Mouse (Mus musculus) left cerebral cortex, adult 18-20 months (tissue): ENCODE results near the gene Cdk18. TPM values are rescaled to one million over a fixed set of nuclear protein-coding genes. Genes with fewer than 3 reads are reported as not detected.
A peak's percentile ranks its signal among the peaks of the same experiment; 100 is the strongest.

Experiments used
- DNase-seq, 2 experiments: peaks; one replicate each; pipeline ENCODE4 v3.0.0; 2021 to 2022; ENCODE audit warnings: low spot score in 2 of 2, mixed read lengths in 1 of 2
- total RNA-seq, 2 experiments: library from RNA; stranded (reverse); gene quantifications; 2 replicates each; pipeline ENCODE4 v1.2.3; 2021

Gene Cdk18
- total RNA-seq, 2 experiments from 2014 or later, result 30.5 to 36.1 TPM

DNA sequence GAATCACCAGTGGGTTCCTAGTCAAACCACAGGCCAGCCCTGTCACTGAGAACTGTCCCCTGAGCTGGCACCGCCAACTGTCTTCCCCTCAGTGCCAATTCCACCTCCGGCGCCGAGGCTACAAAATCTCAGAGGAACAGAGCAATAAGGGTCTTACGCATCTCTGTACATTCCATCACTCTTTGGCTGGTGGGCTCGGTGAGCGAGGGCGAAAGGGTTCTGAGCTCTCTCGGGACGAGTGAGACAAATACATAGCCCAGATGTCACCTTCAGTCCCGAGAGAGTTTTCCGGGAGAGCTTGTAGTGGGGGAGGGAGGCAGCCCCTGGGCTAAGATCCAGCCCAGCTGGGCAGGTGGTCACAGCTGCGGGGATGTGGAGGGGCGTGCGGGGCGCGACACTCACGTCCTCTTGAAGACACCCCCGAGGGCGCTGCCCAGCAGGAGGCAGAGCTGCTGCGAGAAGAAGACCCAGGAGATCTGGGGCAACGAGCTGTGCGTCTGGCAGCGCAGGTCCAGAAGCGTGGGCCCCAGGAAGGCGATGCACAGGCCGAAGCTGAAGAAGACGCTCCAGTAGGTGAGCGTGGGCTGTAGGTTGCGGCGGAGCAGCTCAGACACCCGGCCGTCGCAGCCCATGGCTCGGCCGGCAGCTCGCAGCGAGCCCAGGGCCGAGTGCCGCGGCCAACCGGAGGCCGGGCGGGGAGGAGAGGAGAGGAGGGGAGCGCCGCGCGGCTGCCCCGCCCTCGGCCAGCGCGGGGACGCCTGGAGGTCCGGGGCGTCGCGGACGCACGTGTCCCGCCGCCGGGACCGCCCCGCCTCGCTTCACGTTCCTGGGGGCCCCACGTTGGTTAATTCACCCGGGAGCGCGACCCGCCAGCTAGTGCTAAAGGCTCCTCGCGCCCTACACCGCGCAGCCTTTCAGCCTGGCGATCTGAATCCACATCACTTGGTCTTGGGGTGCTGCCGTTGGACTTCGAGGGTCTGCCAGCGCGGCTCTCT lies 71.9 kb downstream of the Cdk18 start, which contains the start of gene Mfsd4a:
TSS of gene Mfsd4a (minus strand) at position 802 of the 995 bp plus-strand sequence.
- DNase-seq, result peak; percentile 44 to 66

DNA sequence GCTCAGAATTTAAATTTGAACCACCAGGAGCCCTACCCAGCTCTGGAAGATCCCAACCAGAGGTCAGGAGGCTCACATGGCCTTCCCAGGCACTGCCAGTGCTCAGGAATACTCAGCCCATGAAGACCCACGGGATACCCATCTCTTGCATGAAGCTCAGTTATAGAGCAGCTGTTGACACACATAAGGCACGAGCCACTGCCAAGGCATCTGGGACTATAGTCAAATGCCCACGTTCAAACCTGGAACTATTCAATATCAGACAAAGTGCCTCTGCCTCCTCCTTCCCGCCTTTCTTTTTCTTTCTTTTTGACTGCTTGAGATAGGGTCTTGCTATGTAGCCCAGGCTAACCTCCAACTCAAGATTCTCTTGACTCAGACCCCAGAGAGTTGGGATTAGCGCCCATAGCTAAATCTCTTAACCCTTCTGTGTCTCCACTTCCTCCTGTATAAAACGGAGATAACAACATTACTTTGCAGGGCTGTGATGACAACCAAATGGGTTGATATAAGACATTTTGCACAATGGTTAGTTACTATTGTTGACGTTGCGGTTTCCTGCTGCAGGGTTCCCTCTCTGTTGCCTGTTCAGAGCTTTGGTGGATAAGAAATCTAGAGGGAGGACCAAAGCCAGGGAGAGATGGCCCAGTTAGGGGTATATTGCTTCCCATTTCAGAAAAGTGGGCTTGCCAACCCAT lies 73.9 kb downstream of the Cdk18 start:
- DNase-seq, result peak; percentile 25 to 27

DNA sequence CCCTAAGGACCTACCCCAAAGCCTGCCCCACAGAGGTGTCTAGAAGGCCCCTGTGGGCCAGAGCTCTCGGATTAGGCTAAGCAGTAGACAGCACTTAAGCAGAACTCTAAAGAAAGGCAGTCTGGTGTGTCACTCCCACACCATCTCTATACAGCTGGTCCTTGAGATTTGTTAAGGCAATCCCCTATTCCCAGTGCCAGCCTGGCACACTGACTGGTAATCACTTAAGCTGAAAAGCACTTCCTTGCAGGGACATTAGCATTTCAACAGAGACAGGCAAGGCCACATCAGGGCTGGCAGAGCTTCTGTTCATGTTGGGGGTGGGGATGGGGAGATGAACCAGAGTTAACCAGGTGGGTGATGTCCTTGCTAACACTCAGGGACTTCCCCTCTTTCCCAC lies 74.5 kb downstream of the Cdk18 start:
- DNase-seq, result peak in 1 of 2 experiments; percentile 24

DNA sequence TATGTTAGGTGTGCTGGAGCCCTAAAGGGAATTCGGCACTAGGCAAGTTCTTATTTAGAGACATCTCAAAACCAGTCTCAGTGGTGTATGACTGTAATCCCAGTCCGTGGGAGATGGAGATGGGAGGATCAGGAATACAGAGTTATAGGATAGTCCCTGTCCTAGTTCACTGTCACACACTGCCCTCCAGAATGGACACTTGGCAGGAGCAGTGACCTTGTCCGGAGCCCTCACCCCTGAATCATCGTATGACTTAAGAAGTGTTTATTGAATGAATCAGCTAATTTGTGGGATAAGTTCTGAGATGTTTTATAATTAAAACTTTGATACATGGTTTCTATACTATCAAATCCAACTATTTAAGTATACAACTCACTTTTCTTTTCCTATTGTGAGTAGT lies 76.4 kb downstream of the Cdk18 start:
- no peak for DNase-seq

Other genes with a start within 250 kb of the Cdk18 start
- 100 to 1,000 TPM; 148 to 157 TPM for gene Nucks1, start 229.2 kb downstream of the Cdk18 start, total RNA-seq
- under 1 TPM; 0.59 to 0.81 TPM for gene Slc45a3, start 176.7 kb downstream of the Cdk18 start, total RNA-seq
- 10 to 100 TPM; 54.4 to 59.1 TPM for gene Elk4, start 132.1 kb downstream of the Cdk18 start, total RNA-seq
- gene Mfsd4a, start 71.6 kb downstream of the Cdk18 start, total RNA-seq, result 10 to 100 TPM; 72.9 to 78.3 TPM
- 1 to 10 TPM; 4.8 to 7.6 TPM for gene Lemd1, start 51.7 kb upstream of the Cdk18 start, total RNA-seq
- gene AC124108.1, start 51.8 kb upstream of the Cdk18 start, total RNA-seq, result 1 to 10 TPM; 3.4 to 5.2 TPM
- gene Gm10188, start 90.1 kb upstream of the Cdk18 start, total RNA-seq, result not detected
- 10 to 100 TPM; 11.7 to 14.5 TPM for gene Klhdc8a, start 158.9 kb upstream of the Cdk18 start, total RNA-seq
- gene Nuak2, start 176.4 kb upstream of the Cdk18 start, total RNA-seq, result 1 to 10 TPM; 1.3 TPM